Mouse (Mus musculus): ENCODE measurements at regions not wholly inside any gene's neighbourhood (a gene's known extent, or its start where the extent isn't known, plus 50 kb on each side); places are given as distances from the start of the nearest gene placed in this dataset.
A peak's percentile ranks its signal among the peaks of the same experiment; 100 is the strongest.

GRCm38 (mm10) chr12:71467820-71468219 lies 158.1 kb downstream of the Dact1 start:
- H3K36me3 ChIP-seq = no peaks in the 10 kb centered on the region
- no peak overlapping the region for H3K27ac ChIP-seq (replicated peaks)
- peaks cover 26% of the 10 kb centered on the region; the same call in 1 of the 2 replicates for H3K27me3 ChIP-seq (ENCODE audit: low read depth, poor library complexity, severe bottlenecking)
- no peaks in the 10 kb centered on the region for H3K9me3 ChIP-seq (replicated peaks)
- H3K4me3 ChIP-seq = no peak overlapping the region
- WGBS = 75% methylated on average over 7 of the region's 7 CpGs
- DNase-seq (ENCODE audit: low spot score) = no peak
- peaks cover 17% of the 10 kb centered on the region for H3K4me1 ChIP-seq

DNA sequence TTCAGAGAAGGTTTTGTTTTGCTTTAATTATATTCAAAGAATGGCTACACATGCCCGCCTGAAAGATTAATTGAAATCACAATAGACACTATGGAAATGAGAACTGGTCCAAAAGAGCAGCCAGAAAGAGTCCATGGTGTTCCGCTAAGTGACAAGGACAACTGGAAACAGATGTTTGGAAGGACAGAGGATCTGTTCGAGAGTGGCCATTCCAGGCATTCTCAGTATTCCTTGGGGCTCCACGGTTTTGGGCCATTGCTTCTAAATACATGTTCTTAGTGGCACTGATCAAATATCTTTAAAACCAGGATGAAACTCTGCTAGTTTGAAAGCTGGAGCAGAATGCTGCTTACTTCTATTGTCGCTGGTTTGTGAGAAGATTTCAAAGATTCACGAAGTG lies 158.6 kb downstream of the Dact1 start:
- H3K27me3 ChIP-seq (ENCODE audit: low read depth, poor library complexity, severe bottlenecking) = peaks cover 31% of the 10 kb centered on the region; the same call in 1 of the 2 replicates
- H3K4me1 ChIP-seq = peaks cover 17% of the 10 kb centered on the region
- H3K36me3 ChIP-seq = no peaks in the 10 kb centered on the region
- H3K27ac ChIP-seq (replicated peaks) = no peak overlapping the region
- DNase-seq (ENCODE audit: low spot score) = no peak
- no peaks in the 10 kb centered on the region for H3K9me3 ChIP-seq (replicated peaks)
- no peak overlapping the region for H3K4me3 ChIP-seq
- WGBS = 58% methylated on average over 6 of the region's 6 CpGs

GRCm38 (mm10) chr12:71470983-71471715 lies 161.5 kb downstream of the Dact1 start:
- DNase-seq (ENCODE audit: low spot score) = no peak
- 93% methylated on average over 13 of the region's 13 CpGs for WGBS
- no peaks in the 10 kb centered on the region for H3K36me3 ChIP-seq
- H3K4me1 ChIP-seq = peaks cover 21% of the 10 kb centered on the region
- H3K27me3 ChIP-seq (ENCODE audit: low read depth, poor library complexity, severe bottlenecking) = peaks cover 56% of the 10 kb centered on the region
- no peak overlapping the region for H3K4me3 ChIP-seq
- H3K9me3 ChIP-seq (replicated peaks) = no peaks in the 10 kb centered on the region
- no peak overlapping the region for H3K27ac ChIP-seq (replicated peaks)

- no peak for DNase-seq (ENCODE audit: low spot score)
- peaks cover 62% of the 10 kb centered on the region for H3K27me3 ChIP-seq (ENCODE audit: low read depth, poor library complexity, severe bottlenecking)
- no peak overlapping the region for H3K27ac ChIP-seq (replicated peaks)
- no peaks in the 10 kb centered on the region for H3K9me3 ChIP-seq (replicated peaks)
- no peak overlapping the region for H3K4me3 ChIP-seq
- H3K36me3 ChIP-seq = no peaks in the 10 kb centered on the region
- WGBS = 96% methylated on average over 4 of the region's 4 CpGs
- H3K4me1 ChIP-seq = peaks cover 25% of the 10 kb centered on the region
Observed at GRCm38 (mm10) chr12:71471720-71472119, 162.0 kb downstream of the Dact1 start.

DNA sequence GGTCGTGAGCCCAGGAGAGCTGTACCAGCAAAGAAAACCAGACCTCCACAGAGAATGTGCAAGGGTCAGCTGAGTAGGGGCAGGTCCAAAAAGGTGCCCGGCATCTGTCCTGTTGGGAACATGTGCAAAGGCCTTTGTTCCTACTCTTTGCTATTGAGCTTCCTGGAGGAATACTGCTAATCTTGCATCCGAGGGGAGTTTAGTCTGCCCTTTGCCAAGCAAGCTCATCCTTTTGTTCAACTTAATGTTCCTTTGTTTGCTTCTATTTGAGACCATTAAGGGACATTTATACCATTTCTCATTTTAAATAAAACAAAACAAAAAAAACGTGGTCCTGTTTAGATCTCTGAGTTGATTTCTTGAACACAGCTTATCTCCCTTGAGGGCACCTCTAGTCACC lies 166.6 kb downstream of the Dact1 start:
- Histone ChIP-seq H3K4me1 (peaks cover 47% of the 10 kb centered on the region), H3K36me3 (no peaks in the 10 kb centered on the region), H3K4me3 (no peak overlapping the region), H3K27me3 (ENCODE audit: low read depth, poor library complexity, severe bottlenecking) (peaks cover 84% of the 10 kb centered on the region), H3K27ac (replicated peaks) (no peak overlapping the region), H3K9me3 (replicated peaks) (no peaks in the 10 kb centered on the region)
- WGBS = 46% methylated on average over 4 of the region's 4 CpGs
- no peak for DNase-seq (ENCODE audit: low spot score)

DNA sequence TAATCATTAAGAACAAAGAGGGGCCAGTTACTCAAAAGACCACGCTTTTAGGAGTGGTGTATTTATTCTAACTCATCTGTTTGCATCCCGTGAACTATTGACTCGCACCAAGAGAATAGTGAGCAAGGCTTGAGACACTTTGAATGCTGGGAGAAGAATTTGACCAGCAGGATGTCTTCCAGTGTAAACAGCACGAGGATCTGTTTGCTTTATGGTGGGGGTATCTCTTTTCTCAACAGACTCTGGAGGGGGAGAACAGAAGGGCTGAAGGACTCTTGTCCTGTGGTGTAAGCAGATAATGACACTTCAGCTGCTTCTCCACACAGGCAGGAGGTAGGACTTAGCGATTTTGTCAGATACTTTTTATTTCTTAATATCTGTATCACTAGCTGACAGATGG lies 168.0 kb downstream of the Dact1 start:
- WGBS = 20% methylated on average over 5 of the region's 5 CpGs
- no peak overlapping the region for H3K27ac ChIP-seq (replicated peaks)
- H3K36me3 ChIP-seq = no peaks in the 10 kb centered on the region
- no peaks in the 10 kb centered on the region for H3K9me3 ChIP-seq (replicated peaks)
- H3K27me3 ChIP-seq (ENCODE audit: low read depth, poor library complexity, severe bottlenecking) = peaks cover 83% of the 10 kb centered on the region
- no peak for DNase-seq (ENCODE audit: low spot score)
- no peak overlapping the region for H3K4me3 ChIP-seq
- peaks cover 57% of the 10 kb centered on the region for H3K4me1 ChIP-seq

DNA sequence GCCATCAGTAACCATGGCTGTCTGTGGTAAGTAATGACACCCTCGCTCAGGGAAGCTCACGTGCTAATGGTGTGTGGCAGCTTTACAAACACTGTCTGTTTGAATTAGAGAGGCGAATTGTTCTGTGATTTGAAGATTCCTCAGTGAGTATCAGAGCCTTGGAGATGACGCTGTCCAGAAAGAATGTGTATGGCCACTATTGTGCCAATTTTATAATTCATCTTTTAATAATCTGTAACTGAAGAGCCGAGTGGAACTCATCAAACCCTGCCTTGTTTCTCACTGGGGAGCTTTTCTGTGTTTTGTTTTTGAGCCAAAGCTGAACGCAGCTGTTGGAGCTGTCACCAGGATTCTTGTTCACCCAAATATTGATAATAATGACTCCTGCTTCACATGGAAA lies 171.7 kb downstream of the Dact1 start:
- 75% methylated on average over 6 of the region's 6 CpGs for WGBS
- no peaks in the 10 kb centered on the region; the same call in 1 of the 2 replicates for H3K9me3 ChIP-seq (replicated peaks)
- no peak overlapping the region for H3K4me3 ChIP-seq
- H3K27ac ChIP-seq (replicated peaks) = no peak overlapping the region
- H3K4me1 ChIP-seq = peaks cover 55% of the 10 kb centered on the region
- no peaks in the 10 kb centered on the region for H3K36me3 ChIP-seq
- no peak for DNase-seq (ENCODE audit: low spot score)
- H3K27me3 ChIP-seq (ENCODE audit: low read depth, poor library complexity, severe bottlenecking) = peaks cover 69% of the 10 kb centered on the region

GRCm38 (mm10) chr12:71481899-71482593 lies 172.4 kb downstream of the Dact1 start:
- DNase-seq (ENCODE audit: low spot score) = no peak
- Histone ChIP-seq H3K9me3 (replicated peaks) (no peaks in the 10 kb centered on the region; the same call in 1 of the 2 replicates), H3K27ac (replicated peaks) (peak overlapping the region; percentile 9; the same call in 1 of the 2 replicates), H3K27me3 (ENCODE audit: low read depth, poor library complexity, severe bottlenecking) (peaks cover 63% of the 10 kb centered on the region), H3K36me3 (no peaks in the 10 kb centered on the region), H3K4me1 (peaks cover 55% of the 10 kb centered on the region), H3K4me3 (no peak overlapping the region)
- WGBS = 64% methylated on average over 9 of the region's 9 CpGs

DNA sequence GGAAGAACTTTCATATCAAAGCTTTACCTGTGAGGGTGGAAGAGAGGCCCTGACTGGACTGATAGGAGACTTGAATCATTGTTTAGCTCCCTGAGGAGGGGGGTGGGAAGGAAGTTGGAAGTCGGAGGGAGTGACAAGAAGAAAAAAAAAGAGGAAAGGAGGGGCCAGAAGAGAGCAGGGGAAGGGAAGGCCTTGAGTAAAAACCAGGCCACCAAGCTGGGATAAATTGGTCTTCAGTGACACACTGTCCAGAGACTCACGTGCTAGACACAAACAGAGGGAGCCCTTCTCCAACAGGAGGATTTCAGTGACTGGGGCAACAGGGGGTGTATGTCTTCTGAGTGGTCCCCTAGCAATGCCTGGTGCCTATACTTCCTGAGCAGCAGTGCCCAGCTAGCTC lies 172.9 kb downstream of the Dact1 start:
- Histone ChIP-seq H3K4me3 (no peak overlapping the region), H3K27me3 (ENCODE audit: low read depth, poor library complexity, severe bottlenecking) (peaks cover 63% of the 10 kb centered on the region), H3K36me3 (no peaks in the 10 kb centered on the region), H3K9me3 (replicated peaks) (no peaks in the 10 kb centered on the region; the same call in 1 of the 2 replicates), H3K4me1 (peaks cover 53% of the 10 kb centered on the region), H3K27ac (replicated peaks) (peak overlapping the region; percentile 9; the same call in 1 of the 2 replicates)
- 48% methylated on average over 2 of the region's 2 CpGs for WGBS
- DNase-seq (ENCODE audit: low spot score) = no peak

GRCm38 (mm10) chr12:71483536-71484165 lies 174.0 kb downstream of the Dact1 start:
- WGBS = 88% methylated on average over 7 of the region's 7 CpGs
- no peak overlapping the region for H3K27ac ChIP-seq (replicated peaks)
- no peak for DNase-seq (ENCODE audit: low spot score)
- H3K9me3 ChIP-seq (replicated peaks) = no peaks in the 10 kb centered on the region; the same call in 1 of the 2 replicates
- peaks cover 59% of the 10 kb centered on the region for H3K27me3 ChIP-seq (ENCODE audit: low read depth, poor library complexity, severe bottlenecking)
- H3K4me3 ChIP-seq = no peak overlapping the region
- no peaks in the 10 kb centered on the region for H3K36me3 ChIP-seq
- peaks cover 55% of the 10 kb centered on the region for H3K4me1 ChIP-seq

GRCm38 (mm10) chr12:71484286-71484685 lies 174.6 kb downstream of the Dact1 start:
- no peak overlapping the region for H3K4me3 ChIP-seq
- no peak overlapping the region for H3K27ac ChIP-seq (replicated peaks)
- peaks cover 49% of the 10 kb centered on the region for H3K4me1 ChIP-seq
- no peak for DNase-seq (ENCODE audit: low spot score)
- 96% methylated on average over 5 of the region's 5 CpGs for WGBS
- H3K9me3 ChIP-seq (replicated peaks) = no peaks in the 10 kb centered on the region; the same call in 1 of the 2 replicates
- H3K36me3 ChIP-seq = no peaks in the 10 kb centered on the region
- peaks cover 52% of the 10 kb centered on the region for H3K27me3 ChIP-seq (ENCODE audit: low read depth, poor library complexity, severe bottlenecking)

DNA sequence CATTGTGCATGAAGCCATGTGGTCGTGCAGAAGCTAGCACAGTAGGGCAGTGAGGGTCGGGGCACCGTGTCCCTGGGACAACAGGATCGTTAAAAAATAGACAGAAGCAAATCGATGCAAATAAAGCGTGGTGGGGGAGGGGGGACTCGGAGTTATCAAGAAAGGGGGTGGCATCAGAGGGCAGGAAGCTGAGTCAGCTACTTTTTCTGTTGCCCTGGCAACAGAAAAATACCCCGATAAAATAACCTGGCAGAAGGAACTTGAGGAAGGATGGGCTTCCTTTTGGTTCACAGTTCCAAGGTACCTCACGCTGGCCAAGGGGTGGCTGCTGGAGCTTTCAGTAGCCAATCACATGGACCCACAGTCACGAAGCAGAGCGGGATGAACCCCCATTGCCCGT lies 176.4 kb downstream of the Dact1 start:
- Histone ChIP-seq H3K9me3 (replicated peaks) (no peaks in the 10 kb centered on the region; the same call in 1 of the 2 replicates), H3K4me1 (peaks cover 32% of the 10 kb centered on the region), H3K4me3 (no peak overlapping the region), H3K36me3 (no peaks in the 10 kb centered on the region), H3K27me3 (ENCODE audit: low read depth, poor library complexity, severe bottlenecking) (peaks cover 35% of the 10 kb centered on the region), H3K27ac (replicated peaks) (no peak overlapping the region)
- DNase-seq (ENCODE audit: low spot score) = no peak
- whole genome bisulfite sequencing = 91% methylated on average over 12 of the region's 12 CpGs
